Comparison of ENCODE assay signal across 22 mouse cellular contexts in genomic region chr6:94238643-94239042, GRCm38 (mm10). TPM values are rescaled to one million over a fixed set of nuclear protein-coding genes. Genes with fewer than 3 reads are reported as not detected.
"Had no signal": no experiment of that assay in that cellular context is flagged by ENCODE, and none has a peak within 500 bp of the region (broad histone marks: within the 10 kb centered on the region; RNA-seq: fewer than 3 reads in every experiment).

No protein-coding gene starts in this region.

- H3K27ac ChIP-seq: lung, embryonic 15.5 days; macrophage; midbrain, embryonic 13.5 days; midbrain, embryonic 15.5 days; neural tube, embryonic 13.5 days; neural tube, embryonic 15.5 days had no signal

- H3K27me3 ChIP-seq: lung, embryonic 15.5 days; megakaryocyte, embryonic 14.5 days; midbrain, embryonic 13.5 days; midbrain, embryonic 15.5 days; neural tube, embryonic 13.5 days; neural tube, embryonic 15.5 days had no signal

- H3K9me3 ChIP-seq: lung, embryonic 15.5 days; megakaryocyte, embryonic 14.5 days; midbrain, embryonic 13.5 days; midbrain, embryonic 15.5 days; neural tube, embryonic 13.5 days; neural tube, embryonic 15.5 days had no signal

- H3K4me1 ChIP-seq: megakaryocyte, embryonic 14.5 days; midbrain, embryonic 15.5 days had no signal

- ATAC-seq: liver, postnatal 0 days; lung, postnatal 0 days; midbrain, embryonic 13.5 days; midbrain, embryonic 15.5 days had no signal

- H3K36me3 ChIP-seq: lung, embryonic 15.5 days; midbrain, embryonic 13.5 days; midbrain, embryonic 15.5 days; neural tube, embryonic 13.5 days; neural tube, embryonic 15.5 days had no signal

- H3K9ac ChIP-seq: liver, postnatal 0 days; lung, embryonic 15.5 days; midbrain, embryonic 13.5 days; midbrain, embryonic 15.5 days; neural tube, embryonic 13.5 days; neural tube, embryonic 15.5 days had no signal

- DNase-seq: liver, postnatal 0 days; lung, adult 2 months; lung, postnatal 14 days; lung, postnatal 36 days; retina, postnatal 1 day; right cerebral cortex, adult 18-20 months; right cerebral cortex, postnatal 25 days; right cerebral cortex, postnatal 4 days; spleen, adult 18-20 months; thymus, adult 18-20 months; thymus, postnatal 25 days; thymus, postnatal 4 days had no signal

- H3K4me2 ChIP-seq: lung, embryonic 15.5 days; midbrain, embryonic 11.5 days; midbrain, embryonic 13.5 days; midbrain, embryonic 15.5 days; neural tube, embryonic 13.5 days; neural tube, embryonic 15.5 days had no signal

- H3K4me3 ChIP-seq: lung, embryonic 15.5 days; megakaryocyte, embryonic 14.5 days; midbrain, embryonic 13.5 days; midbrain, embryonic 15.5 days; neural tube, embryonic 13.5 days; neural tube, embryonic 15.5 days had no signal

RNA-seq across cellular contexts. Expression of gene Magi1, which starts 45.1 kb away (rescaled TPM):
- total RNA-seq: monocyte, adult 5-6 weeks had no signal
